Mouse (Mus musculus) kidney, embryonic 16.5 days (tissue): ENCODE results near the gene Myt1l. TPM values are rescaled to one million over a fixed set of nuclear protein-coding genes. Genes with fewer than 3 reads are reported as not detected.
A peak's percentile ranks its signal among the peaks of the same experiment; 100 is the strongest.

ENCODE experiments used
- ATAC-seq: fragments of 200-750 bp; cut with Nextera tagmentation; 2 replicates; pipeline ENCODE4 v1.8.0; 2017; ENCODE audit warnings: moderate TSS enrichment; ENCODE audit not compliant: low FRiP score, low TSS enrichment
- H3K27ac ChIP-seq: fragments of 300-500 bp; sonication (generic); 2 replicates; pipeline ENCODE4 v1.5.1; 2014; ENCODE audit warnings: low read length
- H3K27me3 ChIP-seq: fragments of 300-500 bp; sonication (generic); 2 replicates; pipeline ENCODE4 v1.6.1; 2014; ENCODE audit warnings: low read length, control low read depth, mixed read lengths; ENCODE audit not compliant: insufficient read depth
- H3K36me3 ChIP-seq: fragments of 300-500 bp; sonication (generic); 2 replicates; pipeline ENCODE4 v1.6.1; 2014; ENCODE audit warnings: low read length, control low read depth, mixed read lengths; ENCODE audit not compliant: insufficient read depth
- H3K4me1 ChIP-seq: fragments of 300-500 bp; sonication (generic); 2 replicates; pipeline ENCODE4 v1.6.1; 2014; ENCODE audit warnings: low read length, control low read depth, mixed read lengths; ENCODE audit not compliant: insufficient read depth
- H3K4me2 ChIP-seq: fragments of 300-500 bp; sonication (generic); replicated peaks from 2 replicates; pipeline ENCODE4 v1.6.1; 2014; ENCODE audit warnings: low read depth, low read length
- H3K4me3 ChIP-seq: fragments of 300-500 bp; sonication (generic); 2 replicates; pipeline ENCODE4 v1.5.1; 2014; ENCODE audit warnings: mild to moderate bottlenecking, low read length
- H3K9ac ChIP-seq: fragments of 300-500 bp; sonication (generic); replicated peaks from 2 replicates; pipeline ENCODE4 v1.6.1; 2014; ENCODE audit warnings: low read length
- H3K9me3 ChIP-seq: fragments of 300-500 bp; sonication (generic); 2 replicates; pipeline ENCODE4 v1.6.1; 2016; ENCODE audit warnings: low read length, control low read depth
- WGBS: fragments of 180-500 bp; shearing (Covaris S2); extraction: QIAGEN DNeasy Blood & Tissue Kit; methylation state at CpG from one replicate; pipeline ENCODE4 v1.1.7; 2014; 5-methylcytosine and 5-hydroxymethylcytosine counted together
- polyA plus RNA-seq: library from polyadenylated mRNA; unstranded; fragments of >200 nt; fragmentation: Nextera tagmentation; extraction: Ambion mirVana; gene quantifications from 2 replicates; pipeline ENCODE4 v1.2.1, GENCODE M21; 2015

Gene Myt1l
- 0.39 and 0.41 TPM in 2 replicates for polyA plus RNA-seq

GRCm38 (mm10) chr12:29528031-29528771, at the start of gene Myt1l:
Gene Myt1l (plus strand): TSS chr12:29528384.
- Histone ChIP-seq H3K9me3 (no peaks in the 10 kb centered on the region), H3K27me3 (peaks cover 33% of the 10 kb centered on the region), H3K36me3 (no peaks in the 10 kb centered on the region), H3K9ac (no peak within 1 kb of the TSS), H3K4me3 (no peak within 1 kb of the TSS), H3K4me2 (no peak within 1 kb of the TSS), H3K4me1 (no peaks in the 10 kb centered on the region), H3K27ac (no peak within 1 kb of the TSS)
- 43% methylated on average over 13 of the region's 13 CpGs for WGBS
- no peak for ATAC-seq

- no peak for ATAC-seq
- no peaks in the 10 kb centered on the region for H3K9me3 ChIP-seq
- no peaks in the 10 kb centered on the region for H3K27me3 ChIP-seq
- no peak overlapping the region for H3K4me2 ChIP-seq
- H3K9ac ChIP-seq: no peak overlapping the region
- no peak overlapping the region for H3K4me3 ChIP-seq
- no peaks in the 10 kb centered on the region for H3K36me3 ChIP-seq
- 62% methylated on average over 10 of the region's 10 CpGs for WGBS
- H3K4me1 ChIP-seq: no peaks in the 10 kb centered on the region
- H3K27ac ChIP-seq: no peak overlapping the region
These were observed 41.7 kb upstream of the Myt1l start for GRCm38 (mm10) chr12:29486424-29487035.

GRCm38 (mm10) chr12:29526236-29526644, 1.9 kb upstream of the Myt1l start:
- H3K4me2 ChIP-seq: no peak overlapping the region
- no peaks in the 10 kb centered on the region for H3K4me1 ChIP-seq
- WGBS: 6% methylated on average over 5 of the region's 6 CpGs
- H3K27me3 ChIP-seq: peaks cover 24% of the 10 kb centered on the region
- H3K4me3 ChIP-seq: no peak overlapping the region
- ATAC-seq: no peak
- no peak overlapping the region for H3K9ac ChIP-seq
- H3K36me3 ChIP-seq: no peaks in the 10 kb centered on the region
- no peak overlapping the region for H3K27ac ChIP-seq
- H3K9me3 ChIP-seq: no peaks in the 10 kb centered on the region

- H3K4me2 ChIP-seq: no peak overlapping the region
- H3K9me3 ChIP-seq: no peaks in the 10 kb centered on the region
- WGBS: 1% methylated on average over 27 of the region's 27 CpGs
- H3K36me3 ChIP-seq: no peaks in the 10 kb centered on the region
- ATAC-seq: no peak
- no peak overlapping the region for H3K9ac ChIP-seq
- no peaks in the 10 kb centered on the region for H3K4me1 ChIP-seq
- no peak overlapping the region for H3K27ac ChIP-seq
- H3K4me3 ChIP-seq: no peak overlapping the region
- H3K27me3 ChIP-seq: peaks cover 24% of the 10 kb centered on the region
These were observed 979 bp upstream of the Myt1l start for GRCm38 (mm10) chr12:29527048-29527761.

- Histone ChIP-seq H3K27ac (no peak overlapping the region), H3K4me2 (no peak overlapping the region), H3K4me3 (no peak overlapping the region), H3K4me1 (no peaks in the 10 kb centered on the region), H3K9me3 (no peaks in the 10 kb centered on the region), H3K9ac (no peak overlapping the region), H3K36me3 (no peaks in the 10 kb centered on the region), H3K27me3 (peaks cover 54% of the 10 kb centered on the region)
- ATAC-seq: no peak
- WGBS: 18% methylated on average over 6 of the region's 6 CpGs
These were observed 2.1 kb downstream of the Myt1l start for GRCm38 (mm10) chr12:29530241-29530725.

GRCm38 (mm10) chr12:29530823-29531222, 2.6 kb downstream of the Myt1l start:
- no peak for ATAC-seq
- H3K27ac ChIP-seq: no peak overlapping the region
- H3K36me3 ChIP-seq: no peaks in the 10 kb centered on the region
- no peak overlapping the region for H3K4me2 ChIP-seq
- 90% methylated on average over 7 of the region's 7 CpGs for WGBS
- peaks cover 59% of the 10 kb centered on the region for H3K27me3 ChIP-seq
- H3K9ac ChIP-seq: no peak overlapping the region
- no peaks in the 10 kb centered on the region for H3K4me1 ChIP-seq
- no peak overlapping the region for H3K4me3 ChIP-seq
- H3K9me3 ChIP-seq: no peaks in the 10 kb centered on the region

- no peak overlapping the region for H3K27ac ChIP-seq
- H3K36me3 ChIP-seq: no peaks in the 10 kb centered on the region
- no peak overlapping the region for H3K4me2 ChIP-seq
- ATAC-seq: no peak
- 38% methylated on average over 14 of the region's 14 CpGs for WGBS
- H3K27me3 ChIP-seq: peaks cover 63% of the 10 kb centered on the region
- H3K4me3 ChIP-seq: no peak overlapping the region
- no peak overlapping the region for H3K9ac ChIP-seq
- no peaks in the 10 kb centered on the region for H3K9me3 ChIP-seq
- no peaks in the 10 kb centered on the region for H3K4me1 ChIP-seq
These were observed 5.1 kb downstream of the Myt1l start for GRCm38 (mm10) chr12:29533071-29533876.

- H3K36me3 ChIP-seq: no peaks in the 10 kb centered on the region
- no peak overlapping the region for H3K27ac ChIP-seq
- WGBS: 7% methylated on average over 6 of the region's 6 CpGs
- H3K27me3 ChIP-seq: peaks cover 63% of the 10 kb centered on the region
- no peak for ATAC-seq
- no peak overlapping the region for H3K9ac ChIP-seq
- H3K4me1 ChIP-seq: no peaks in the 10 kb centered on the region
- peak overlapping the region; percentile 7; the same call in 1 of the 2 replicates for H3K4me3 ChIP-seq
- no peaks in the 10 kb centered on the region for H3K9me3 ChIP-seq
- H3K4me2 ChIP-seq: peak overlapping the region; percentile 29
These were observed 6.1 kb downstream of the Myt1l start for GRCm38 (mm10) chr12:29534326-29534725.

- Histone ChIP-seq H3K27ac (no peak overlapping the region), H3K4me3 (peak overlapping the region; percentile 7; the same call in 1 of the 2 replicates), H3K9ac (no peak overlapping the region), H3K27me3 (peaks cover 63% of the 10 kb centered on the region), H3K4me2 (peak overlapping the region; percentile 29), H3K36me3 (no peaks in the 10 kb centered on the region), H3K4me1 (no peaks in the 10 kb centered on the region), H3K9me3 (no peaks in the 10 kb centered on the region)
- WGBS: 2% methylated on average over 25 of the region's 25 CpGs
- ATAC-seq: no peak
These were observed 6.6 kb downstream of the Myt1l start for GRCm38 (mm10) chr12:29534761-29535300.
